Mouse (Mus musculus) activated CD4-positive, CD25-positive, alpha-beta regulatory T cell, adult 4 months (primary cell): Measurements from ENCODE around the gene Abhd17c. TPM values are rescaled to one million over a fixed set of nuclear protein-coding genes. Genes with fewer than 3 reads are reported as not detected.

Experiments used
- ATAC-seq: one replicate; pipeline ENCODE4 v1.8.0; 2017
- polyA plus RNA-seq, 2 experiments: library from polyadenylated mRNA; unstranded; fragments of 100-300 nt; shearing (Covaris generic); gene quantifications; one replicate each; pipeline ENCODE4 v1.2.1; 2017

Abhd17c gene
- polyA plus RNA-seq, 2 experiments from 2014 or later = 6.6 to 12.2 TPM

GRCm38 (mm10) chr7:84073856-84074255, 77.8 kb downstream of the Abhd17c start:
- ATAC-seq = no peak

GRCm38 (mm10) chr7:84068931-84069330, 82.8 kb downstream of the Abhd17c start:
- ATAC-seq = no peak

GRCm38 (mm10) chr7:84059799-84060198, 91.9 kb downstream of the Abhd17c start:
- no peak for ATAC-seq

Other genes starting within 250 kb of the Abhd17c start
- under 1 TPM in 1 of 2 experiments, not detected in 1; 0.22 TPM for gene Cemip, start 65.4 kb downstream of the Abhd17c start, polyA plus RNA-seq